Mouse (Mus musculus): ENCODE data around the gene Emilin1. TPM values are rescaled to one million over a fixed set of nuclear protein-coding genes. Genes with fewer than 3 reads are reported as not detected.

Emilin1 gene
- polyA plus RNA-seq, 1 experiment from 2014 or later = 8.6 TPM

GRCm38 (mm10) chr5:30888337-30889087 lies 24.7 kb upstream of the Emilin1 start, which contains the start of gene Agbl5:
Gene Agbl5 (plus strand): TSS chr5:30888694.
- DNase-seq (ENCODE audit: low spot score) (peak; percentile 97), ATAC-seq (peak; percentile 94)
- no peaks in the 10 kb centered on the region for H3K27me3 ChIP-seq (replicated peaks; ENCODE audit: control insufficient read depth, insufficient read depth, low read length)
- under 1% methylated on average over 42 of the region's 42 CpGs for WGBS
- H3K4me2 ChIP-seq (ENCODE audit: low read length) = peak within 1 kb of the TSS; percentile 84
- H3K9ac ChIP-seq (ENCODE audit: low read length) = peak within 1 kb of the TSS; percentile 92
- H3K27ac ChIP-seq (ENCODE audit: low read depth, low read length) = peak within 1 kb of the TSS; percentile 98
- peaks cover 27% of the 10 kb centered on the region for H3K36me3 ChIP-seq (ENCODE audit: control insufficient read depth, insufficient read depth, low read length)
- peaks cover 13% of the 10 kb centered on the region for H3K4me1 ChIP-seq (ENCODE audit: control insufficient read depth, insufficient read depth, low read length)
- H3K4me3 ChIP-seq (ENCODE audit: low read depth, low read length) = peak within 1 kb of the TSS; percentile 80
- H3K9me3 ChIP-seq (replicated peaks; ENCODE audit: control insufficient read depth, low read length) = no peaks in the 10 kb centered on the region

GRCm38 (mm10) chr5:30889088-30889754 lies 24.0 kb upstream of the Emilin1 start:
- DNase-seq (ENCODE audit: low spot score) = no peak
- ATAC-seq = peak; percentile 6; the same call in 1 of the 2 replicates
- peak overlapping the region; percentile 98 for H3K27ac ChIP-seq (ENCODE audit: low read depth, low read length)
- H3K9me3 ChIP-seq (replicated peaks; ENCODE audit: control insufficient read depth, low read length) = no peaks in the 10 kb centered on the region
- peaks cover 13% of the 10 kb centered on the region for H3K4me1 ChIP-seq (ENCODE audit: control insufficient read depth, insufficient read depth, low read length)
- peak overlapping the region; percentile 92 for H3K9ac ChIP-seq (ENCODE audit: low read length)
- peak overlapping the region; percentile 80 for H3K4me3 ChIP-seq (ENCODE audit: low read depth, low read length)
- H3K36me3 ChIP-seq (ENCODE audit: control insufficient read depth, insufficient read depth, low read length) = peaks cover 34% of the 10 kb centered on the region
- WGBS = under 1% methylated on average over 26 of the region's 42 CpGs
- H3K4me2 ChIP-seq (ENCODE audit: low read length) = peak overlapping the region; percentile 84
- H3K27me3 ChIP-seq (replicated peaks; ENCODE audit: control insufficient read depth, insufficient read depth, low read length) = no peaks in the 10 kb centered on the region

- peak overlapping the region; percentile 80 for H3K4me3 ChIP-seq (ENCODE audit: low read depth, low read length)
- H3K27ac ChIP-seq (ENCODE audit: low read depth, low read length) = 0 out of 2 replicates have a peak overlapping the region, but pooled peaks have one; percentile 98
- no peak for ATAC-seq
- DNase-seq (ENCODE audit: low spot score) = no peak
- peaks cover 13% of the 10 kb centered on the region for H3K4me1 ChIP-seq (ENCODE audit: control insufficient read depth, insufficient read depth, low read length)
- peaks cover 45% of the 10 kb centered on the region for H3K36me3 ChIP-seq (ENCODE audit: control insufficient read depth, insufficient read depth, low read length)
- H3K4me2 ChIP-seq (ENCODE audit: low read length) = peak overlapping the region; percentile 84
- no peaks in the 10 kb centered on the region for H3K27me3 ChIP-seq (replicated peaks; ENCODE audit: control insufficient read depth, insufficient read depth, low read length)
- peak overlapping the region; percentile 92 for H3K9ac ChIP-seq (ENCODE audit: low read length)
- WGBS = 86% methylated on average over 7 of the region's 7 CpGs
- H3K9me3 ChIP-seq (replicated peaks; ENCODE audit: control insufficient read depth, low read length) = no peaks in the 10 kb centered on the region
Observed at GRCm38 (mm10) chr5:30890375-30890774, 22.8 kb upstream of the Emilin1 start.

- DNase-seq (ENCODE audit: low spot score) = no peak
- H3K36me3 ChIP-seq (ENCODE audit: control insufficient read depth, insufficient read depth, low read length) = peaks cover 82% of the 10 kb centered on the region
- H3K9me3 ChIP-seq (replicated peaks; ENCODE audit: control insufficient read depth, low read length) = no peaks in the 10 kb centered on the region
- ATAC-seq = no peak
- H3K9ac ChIP-seq (ENCODE audit: low read length) = no peak overlapping the region
- no peak overlapping the region for H3K4me3 ChIP-seq (ENCODE audit: low read depth, low read length)
- no peak overlapping the region for H3K4me2 ChIP-seq (ENCODE audit: low read length)
- no peak overlapping the region for H3K27ac ChIP-seq (ENCODE audit: low read depth, low read length)
- 97% methylated on average over 5 of the region's 5 CpGs for WGBS
- peaks cover 10% of the 10 kb centered on the region for H3K4me1 ChIP-seq (ENCODE audit: control insufficient read depth, insufficient read depth, low read length)
- no peaks in the 10 kb centered on the region for H3K27me3 ChIP-seq (replicated peaks; ENCODE audit: control insufficient read depth, insufficient read depth, low read length)
Observed at GRCm38 (mm10) chr5:30901860-30902259, 11.3 kb upstream of the Emilin1 start.

- H3K4me3 ChIP-seq (ENCODE audit: low read depth, low read length) = peak within 1 kb of the TSS; percentile 63
- peak; percentile 96 for ATAC-seq
- 0% methylated on average over 52 of the region's 58 CpGs for WGBS
- H3K9me3 ChIP-seq (replicated peaks; ENCODE audit: control insufficient read depth, low read length) = no peaks in the 10 kb centered on the region
- peak within 1 kb of the TSS; percentile 81 for H3K9ac ChIP-seq (ENCODE audit: low read length)
- peak within 1 kb of the TSS; percentile 97 for H3K4me2 ChIP-seq (ENCODE audit: low read length)
- peak within 1 kb of the TSS; percentile 62 for H3K27ac ChIP-seq (ENCODE audit: low read depth, low read length)
- H3K27me3 ChIP-seq (replicated peaks; ENCODE audit: control insufficient read depth, insufficient read depth, low read length) = no peaks in the 10 kb centered on the region
- peaks cover 34% of the 10 kb centered on the region for H3K36me3 ChIP-seq (ENCODE audit: control insufficient read depth, insufficient read depth, low read length)
- peaks cover 20% of the 10 kb centered on the region for H3K4me1 ChIP-seq (ENCODE audit: control insufficient read depth, insufficient read depth, low read length)
- peak; percentile 97 for DNase-seq (ENCODE audit: low spot score)
Observed at GRCm38 (mm10) chr5:30907413-30908059, 5.7 kb upstream of the Emilin1 start, which contains the start of gene Ost4. Gene Ost4 (minus strand): TSS chr5:30907788.

- 51% methylated on average over 13 of the region's 13 CpGs for WGBS
- Histone ChIP-seq H3K27ac (ENCODE audit: low read depth, low read length) (no peak overlapping the region), H3K36me3 (ENCODE audit: control insufficient read depth, insufficient read depth, low read length) (peaks cover 25% of the 10 kb centered on the region), H3K4me2 (ENCODE audit: low read length) (peak overlapping the region; percentile 97), H3K9me3 (replicated peaks; ENCODE audit: control insufficient read depth, low read length) (no peaks in the 10 kb centered on the region), H3K4me1 (ENCODE audit: control insufficient read depth, insufficient read depth, low read length) (peaks cover 26% of the 10 kb centered on the region), H3K4me3 (ENCODE audit: low read depth, low read length) (peak overlapping the region; percentile 63; the same call in 1 of the 2 replicates), H3K27me3 (replicated peaks; ENCODE audit: control insufficient read depth, insufficient read depth, low read length) (no peaks in the 10 kb centered on the region), H3K9ac (ENCODE audit: low read length) (peak overlapping the region; percentile 81; the same call in 1 of the 2 replicates)
- DNase-seq (ENCODE audit: low spot score) = no peak
- ATAC-seq = no peak
Observed at GRCm38 (mm10) chr5:30908426-30909299, 4.5 kb upstream of the Emilin1 start.

- H3K9ac ChIP-seq (ENCODE audit: low read length) = no peak overlapping the region
- no peaks in the 10 kb centered on the region for H3K9me3 ChIP-seq (replicated peaks; ENCODE audit: control insufficient read depth, low read length)
- no peak overlapping the region for H3K4me2 ChIP-seq (ENCODE audit: low read length)
- H3K27me3 ChIP-seq (replicated peaks; ENCODE audit: control insufficient read depth, insufficient read depth, low read length) = no peaks in the 10 kb centered on the region
- H3K27ac ChIP-seq (ENCODE audit: low read depth, low read length) = no peak overlapping the region
- peaks cover 19% of the 10 kb centered on the region for H3K36me3 ChIP-seq (ENCODE audit: control insufficient read depth, insufficient read depth, low read length)
- DNase-seq (ENCODE audit: low spot score) (no peak), ATAC-seq (no peak)
- 67% methylated on average over 7 of the region's 7 CpGs for WGBS
- peaks cover 26% of the 10 kb centered on the region for H3K4me1 ChIP-seq (ENCODE audit: control insufficient read depth, insufficient read depth, low read length)
- no peak overlapping the region for H3K4me3 ChIP-seq (ENCODE audit: low read depth, low read length)
Observed at GRCm38 (mm10) chr5:30909300-30909659, 3.9 kb upstream of the Emilin1 start.

- H3K9ac ChIP-seq (ENCODE audit: low read length) = no peak overlapping the region
- DNase-seq (ENCODE audit: low spot score) (no peak), ATAC-seq (no peak)
- peaks cover 26% of the 10 kb centered on the region for H3K4me1 ChIP-seq (ENCODE audit: control insufficient read depth, insufficient read depth, low read length)
- no peak overlapping the region for H3K27ac ChIP-seq (ENCODE audit: low read depth, low read length)
- no peaks in the 10 kb centered on the region for H3K9me3 ChIP-seq (replicated peaks; ENCODE audit: control insufficient read depth, low read length)
- H3K36me3 ChIP-seq (ENCODE audit: control insufficient read depth, insufficient read depth, low read length) = peaks cover 13% of the 10 kb centered on the region
- no peaks in the 10 kb centered on the region for H3K27me3 ChIP-seq (replicated peaks; ENCODE audit: control insufficient read depth, insufficient read depth, low read length)
- no peak overlapping the region for H3K4me2 ChIP-seq (ENCODE audit: low read length)
- WGBS = 83% methylated on average over 7 of the region's 7 CpGs
- H3K4me3 ChIP-seq (ENCODE audit: low read depth, low read length) = no peak overlapping the region
Observed at GRCm38 (mm10) chr5:30909863-30910262, 3.3 kb upstream of the Emilin1 start.
